Mouse (Mus musculus) retina, postnatal 7 days (tissue): ENCODE data around the gene Cmya5.
"Not testable (repeated sequence)": the region's sequence is repeated elsewhere in the genome, so short reads cannot be mapped to it uniquely, and the experiment has no call there.

Experiments used
- DNase-seq: peaks from one replicate; pipeline ENCODE4 v3.0.0-alpha.2; 2012; ENCODE audit warnings: low read depth, low spot score

The Cmya5 gene

DNA sequence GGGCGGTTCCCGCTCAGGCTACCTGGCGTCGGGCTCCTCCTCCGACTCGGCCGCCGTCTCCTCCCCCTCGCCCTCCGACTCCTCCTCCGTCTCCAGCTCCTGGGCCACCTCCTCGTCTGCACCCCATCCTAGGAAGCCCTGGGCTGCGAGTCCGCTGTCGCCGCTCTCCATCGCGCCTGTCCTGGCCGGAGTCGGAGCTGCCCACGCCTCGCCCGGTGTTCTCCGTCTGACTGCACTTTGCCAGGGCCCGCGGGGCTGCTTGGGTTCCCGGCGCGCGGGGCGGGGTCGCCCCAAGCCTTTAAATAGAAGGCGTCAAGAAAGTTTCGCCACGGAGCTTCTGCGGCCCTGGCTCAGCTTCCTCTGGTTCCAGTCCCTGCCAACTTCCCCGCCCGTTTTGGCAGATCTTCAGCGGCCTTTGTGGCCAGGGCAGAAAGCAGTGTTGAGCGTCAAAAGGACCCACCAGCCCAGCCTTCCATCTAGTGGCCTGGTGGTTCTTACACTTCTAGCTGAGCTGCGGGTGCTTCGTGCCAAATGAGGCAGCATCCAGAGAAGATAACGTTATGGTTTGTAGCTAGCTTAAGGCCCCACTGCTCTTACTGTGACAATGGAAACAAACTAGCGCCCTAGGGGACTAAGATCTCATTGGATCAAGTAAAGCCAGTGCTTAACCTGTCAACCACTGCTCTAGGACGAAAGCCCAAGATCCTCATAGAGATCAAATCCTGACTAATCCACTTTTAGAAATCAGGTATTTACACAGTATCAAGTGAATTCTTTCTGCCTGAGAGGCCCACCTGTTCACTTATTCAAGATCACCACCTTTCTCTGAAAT is at the start of gene Cmya5:
TSS of gene Cmya5 (minus strand) at position 389 of the 832 bp plus-strand sequence.
- peak; percentile 38 for DNase-seq

DNA sequence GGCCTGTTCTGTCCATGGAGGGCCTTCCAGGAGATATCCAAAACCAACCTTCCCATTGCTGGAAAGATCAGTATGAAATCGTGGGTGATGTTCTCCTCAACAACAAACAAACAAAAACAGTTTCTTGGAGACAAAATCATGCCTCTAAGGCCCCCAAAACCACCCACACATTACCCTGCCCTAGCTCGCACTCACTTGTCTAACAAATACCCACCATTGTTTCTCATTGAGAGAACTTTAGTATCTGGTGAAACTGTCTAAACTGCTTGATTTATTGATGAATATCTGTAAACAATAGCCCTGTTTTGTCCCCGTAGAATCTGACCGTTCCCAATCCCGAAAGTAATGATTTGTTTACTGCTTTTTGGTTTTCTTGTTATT is 48.1 kb upstream of the Cmya5 start:
- DNase-seq = no peak

DNA sequence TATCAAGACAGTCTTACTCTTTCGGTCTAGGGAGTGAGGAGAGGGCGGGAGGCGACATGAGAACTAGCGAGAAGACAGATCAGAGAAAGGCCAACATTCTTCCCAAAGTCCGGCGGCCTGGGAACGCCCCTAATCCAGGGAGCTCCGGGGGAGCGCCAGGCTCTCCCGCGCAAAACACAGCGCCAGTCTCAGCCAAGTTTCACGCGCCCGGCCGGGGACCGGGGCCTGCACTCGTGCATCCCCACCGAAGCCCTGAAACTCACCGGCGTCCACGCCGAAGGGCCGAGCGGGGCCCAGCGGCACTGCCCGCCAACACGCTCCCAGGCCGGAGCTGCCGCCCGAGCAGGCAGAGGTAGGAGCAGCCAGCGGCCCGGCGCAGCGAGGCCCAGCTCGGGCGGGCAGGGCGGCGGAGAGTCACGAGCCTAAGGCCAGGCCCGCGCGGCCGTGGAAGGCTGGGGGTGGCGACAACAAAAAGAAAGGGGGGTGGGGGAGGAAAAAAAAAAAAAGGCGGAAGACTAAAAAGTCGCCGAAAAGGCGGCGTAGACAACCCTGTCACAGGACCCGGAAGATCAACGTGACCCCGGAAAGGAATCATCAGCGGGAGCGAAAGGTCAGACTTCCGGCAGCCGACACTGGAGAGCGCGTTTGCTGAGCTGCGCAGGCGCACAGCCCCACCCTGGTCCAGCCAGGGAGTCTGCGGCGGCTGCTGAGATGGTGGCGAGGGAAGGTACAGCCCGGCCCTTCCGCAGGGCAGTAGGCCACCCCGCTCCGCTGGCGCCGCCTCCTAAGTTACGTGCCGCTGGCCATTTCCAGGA is 47.5 kb upstream of the Cmya5 start, which contains the start of gene Tent2:
TSS of gene Tent2 (minus strand) at position 555 of the 815 bp plus-strand sequence.
- peak; percentile 91 for DNase-seq

DNA sequence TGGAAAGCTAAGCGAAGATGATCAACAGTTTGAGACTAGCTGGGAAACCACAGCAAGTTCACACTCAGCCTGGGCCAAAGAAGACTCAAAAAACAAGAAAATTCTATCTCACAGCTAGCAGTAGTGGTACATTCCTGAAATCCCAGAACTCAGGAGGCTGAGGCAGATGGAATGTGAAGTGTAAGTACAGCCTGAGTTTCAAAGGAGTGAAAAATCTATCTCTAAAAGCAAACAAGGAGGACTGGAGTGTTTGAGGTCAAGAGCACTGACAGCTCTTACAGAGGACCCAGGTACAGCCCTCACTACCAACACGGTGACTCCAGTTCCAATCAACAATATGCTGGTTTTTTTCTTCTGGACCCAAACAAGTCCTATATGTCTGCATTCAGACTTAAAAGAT is 44.9 kb upstream of the Cmya5 start:
- DNase-seq = no peak

DNA sequence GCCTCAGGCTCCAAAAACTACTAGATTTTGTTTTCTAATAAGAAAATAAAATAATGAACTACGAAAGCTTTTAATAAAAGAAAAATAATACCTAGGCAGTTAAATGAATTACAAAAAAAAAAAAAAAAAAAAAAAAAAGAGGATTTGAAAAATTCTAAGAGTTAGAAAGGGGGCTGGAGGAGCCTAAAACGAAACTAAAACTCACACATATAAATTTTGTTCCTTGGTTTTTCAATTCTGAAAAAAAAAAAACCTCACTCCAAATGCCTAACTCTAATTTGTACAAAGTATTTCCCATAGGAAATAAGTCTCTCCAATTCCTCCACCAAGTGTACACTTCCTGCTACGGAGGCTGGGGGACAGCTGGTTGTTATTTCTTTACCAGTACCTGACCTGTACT is 44.2 kb upstream of the Cmya5 start:
- DNase-seq = no peak

DNA sequence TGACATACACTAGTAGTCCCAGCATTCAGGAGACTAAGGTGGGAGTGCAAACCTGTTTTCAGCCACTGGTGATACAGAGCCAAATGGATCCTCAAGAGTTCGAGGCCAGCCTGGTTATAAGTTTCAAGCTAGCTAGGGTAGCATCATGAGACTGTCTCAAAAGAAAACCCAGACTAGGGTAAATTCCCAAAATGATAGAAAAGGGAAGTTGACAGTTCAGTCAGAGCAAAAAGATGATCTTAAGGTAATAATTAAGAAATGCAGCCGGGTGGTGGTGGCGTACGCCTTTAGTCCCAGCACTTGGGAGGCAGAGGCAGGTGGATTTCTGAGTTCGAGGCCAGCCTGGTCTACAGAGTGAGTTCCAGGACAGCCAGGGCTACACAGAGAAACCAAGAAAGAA is 43.3 kb upstream of the Cmya5 start:
- DNase-seq = not testable (repeated sequence)

DNA sequence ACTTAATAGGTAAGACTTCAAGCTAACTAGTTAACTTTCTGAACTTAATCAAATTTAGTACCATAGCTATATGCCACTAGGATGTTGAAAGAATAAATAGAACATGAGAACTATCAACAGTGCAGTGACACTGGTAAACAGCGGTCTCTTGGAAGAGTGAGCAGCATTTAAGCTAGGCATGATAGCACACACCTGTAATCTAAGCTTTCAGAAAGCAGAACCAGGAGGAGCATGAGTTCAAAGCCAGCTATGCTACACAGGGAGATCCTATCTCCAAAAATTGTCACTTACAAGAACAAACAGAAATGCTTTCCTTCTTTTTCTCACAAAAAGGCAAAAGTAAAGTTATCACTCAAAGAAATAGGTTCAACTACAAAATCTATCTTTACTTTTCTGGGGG is 35.8 kb upstream of the Cmya5 start:
- no peak for DNase-seq

DNA sequence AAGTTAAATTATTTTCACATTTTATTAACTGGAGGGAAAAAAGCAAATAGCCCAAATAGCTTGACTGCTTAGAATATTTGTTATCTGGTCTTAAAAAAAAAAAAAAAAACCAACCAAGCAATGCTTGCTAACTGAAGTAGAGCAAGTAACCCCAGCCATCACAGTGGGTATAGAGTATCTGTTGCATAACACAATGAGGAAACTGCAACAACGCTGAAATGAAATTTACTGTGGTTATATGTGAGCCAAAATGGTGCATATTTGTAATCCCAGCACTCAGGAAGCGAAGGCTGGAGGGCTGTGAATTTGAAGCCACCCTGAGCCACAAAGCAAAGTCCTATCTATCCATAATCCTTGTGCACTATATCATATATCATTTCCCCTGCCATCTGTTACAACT is 35.0 kb upstream of the Cmya5 start:
- no peak for DNase-seq

DNA sequence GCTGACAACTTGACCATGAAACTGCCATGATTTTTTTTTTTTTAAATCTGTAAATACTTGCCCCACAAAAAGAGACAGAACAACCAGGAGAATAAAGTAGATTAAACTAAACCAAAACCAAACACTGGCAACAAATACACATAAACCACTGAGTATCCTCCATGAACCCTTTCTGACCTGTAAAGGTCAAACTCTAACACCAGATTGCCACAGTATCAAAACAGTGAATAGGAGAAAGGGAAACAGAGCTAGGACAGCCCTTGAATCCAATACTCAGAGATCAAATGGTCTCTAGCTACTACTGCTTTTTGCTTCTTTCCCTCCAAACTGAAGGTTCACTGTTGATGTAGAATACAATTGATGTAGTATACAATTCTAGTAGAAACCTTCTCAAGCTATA is 33.0 kb upstream of the Cmya5 start:
- DNase-seq = no peak

DNA sequence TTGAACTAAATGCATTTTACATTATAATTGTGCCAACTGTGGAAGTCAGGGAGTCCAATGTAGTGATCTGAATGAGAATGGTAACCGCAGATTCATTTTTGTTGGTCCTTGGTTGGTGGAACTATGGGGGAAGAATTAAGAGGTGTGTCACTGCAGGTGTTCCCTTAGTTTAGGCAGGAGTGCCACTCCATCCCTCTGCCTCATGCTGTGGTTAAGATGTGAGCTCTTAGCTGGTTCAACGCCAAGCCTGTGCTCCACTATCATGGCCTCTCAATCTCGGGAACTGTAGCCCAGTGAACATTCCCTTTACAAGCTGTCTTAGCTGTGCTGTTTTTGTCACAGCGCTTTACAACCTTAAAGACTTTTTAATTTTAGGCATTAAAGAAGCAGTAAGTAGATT is 18.8 kb upstream of the Cmya5 start:
- no peak for DNase-seq

DNA sequence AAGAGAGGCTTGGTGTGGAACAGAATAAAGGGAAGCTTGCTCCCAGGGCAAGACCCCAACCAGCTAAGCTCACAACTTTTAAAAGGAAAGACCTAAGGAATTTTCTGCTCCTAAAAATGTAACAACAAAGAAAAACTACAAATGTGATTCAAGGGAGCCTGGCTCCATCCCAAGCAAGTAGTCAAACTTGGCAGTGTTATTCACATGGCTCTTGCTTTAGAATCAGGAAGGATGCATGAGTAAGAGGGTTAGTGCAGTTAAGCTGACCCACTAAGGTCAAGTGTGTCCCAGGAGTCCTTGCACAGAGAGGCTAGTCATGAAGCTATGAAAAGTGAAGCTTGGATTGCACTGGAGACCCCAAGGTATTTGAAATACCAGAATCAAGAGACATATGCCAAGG is 17.9 kb upstream of the Cmya5 start:
- no peak for DNase-seq

DNA sequence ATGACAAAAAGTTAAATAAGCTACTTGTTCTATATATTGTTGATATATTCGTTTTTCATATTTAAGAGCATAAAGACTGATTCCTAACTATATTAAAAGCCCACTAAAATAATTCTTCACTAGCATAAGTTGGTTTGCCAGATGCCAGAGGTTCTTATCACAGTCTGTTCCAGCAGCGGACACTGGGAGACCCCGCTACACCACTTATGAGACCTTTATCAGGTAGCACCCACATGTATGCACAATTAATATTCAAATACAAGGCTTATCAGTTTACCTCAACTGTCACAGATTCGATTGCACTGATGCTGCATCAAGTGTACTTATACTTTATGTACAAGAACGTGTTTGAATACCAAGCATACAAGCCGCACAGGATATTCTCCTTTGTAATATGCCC is 13.7 kb upstream of the Cmya5 start:
- DNase-seq = no peak

DNA sequence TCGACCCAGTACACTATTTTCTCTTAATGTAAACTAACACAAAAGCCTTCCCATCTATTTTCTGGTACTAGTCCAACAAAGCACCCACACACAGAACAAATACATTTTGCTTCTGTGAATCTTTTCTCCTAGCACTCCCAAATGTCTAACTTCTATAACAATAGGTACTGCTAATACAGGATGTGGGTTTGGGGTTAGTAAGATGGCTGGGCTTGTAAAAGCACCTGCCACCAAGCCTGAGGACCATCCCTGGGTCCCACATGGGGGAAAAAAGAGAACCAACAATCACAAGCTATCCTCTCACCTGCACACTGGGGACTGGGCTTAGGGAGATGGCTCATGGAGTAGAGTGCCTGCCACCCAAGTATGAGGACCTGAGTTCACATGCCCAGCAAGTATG is 8.8 kb upstream of the Cmya5 start:
- no peak for DNase-seq

DNA sequence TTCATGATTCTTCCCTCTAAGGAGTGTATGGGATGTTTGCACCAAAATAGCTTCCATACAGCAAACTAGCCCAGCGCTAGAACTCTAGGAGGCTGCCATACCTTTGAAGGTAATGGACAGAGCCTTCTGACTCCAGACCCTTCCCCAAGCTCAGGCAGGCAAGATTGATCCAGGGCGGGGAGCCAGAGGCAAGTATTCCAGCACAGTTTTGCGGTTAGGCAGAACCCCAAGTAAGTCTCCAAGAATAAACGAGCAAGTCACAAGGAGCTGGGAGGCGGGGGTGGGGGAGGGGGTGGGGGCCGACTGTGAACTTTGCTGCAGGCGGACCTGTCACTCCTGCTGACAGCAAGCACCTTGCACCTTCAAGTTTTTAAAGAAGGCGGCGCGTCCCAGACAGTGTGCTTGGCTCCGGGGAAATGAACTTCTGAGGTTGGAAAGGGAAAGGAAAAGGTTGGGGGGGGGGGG is 673 bp downstream of the Cmya5 start:
- no peak for DNase-seq

DNA sequence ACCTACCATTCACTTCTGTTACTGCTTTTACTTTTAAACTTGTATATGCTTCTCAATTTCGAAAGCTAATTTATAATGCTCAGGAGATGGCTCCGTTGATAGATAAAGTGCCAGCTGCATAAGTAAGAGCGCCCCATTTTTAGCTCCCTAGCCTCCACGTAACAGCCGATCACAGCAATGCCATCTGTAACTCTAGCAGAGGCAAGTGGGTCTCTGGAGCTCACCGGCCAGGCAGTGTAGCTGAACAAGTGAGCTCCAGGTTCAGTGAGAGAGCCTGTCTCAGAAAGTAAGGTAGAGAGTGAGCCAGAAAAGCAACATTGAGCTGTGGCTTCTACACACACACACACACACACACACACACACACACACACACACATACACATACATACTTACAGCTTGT is 3.3 kb downstream of the Cmya5 start:
- no peak for DNase-seq

DNA sequence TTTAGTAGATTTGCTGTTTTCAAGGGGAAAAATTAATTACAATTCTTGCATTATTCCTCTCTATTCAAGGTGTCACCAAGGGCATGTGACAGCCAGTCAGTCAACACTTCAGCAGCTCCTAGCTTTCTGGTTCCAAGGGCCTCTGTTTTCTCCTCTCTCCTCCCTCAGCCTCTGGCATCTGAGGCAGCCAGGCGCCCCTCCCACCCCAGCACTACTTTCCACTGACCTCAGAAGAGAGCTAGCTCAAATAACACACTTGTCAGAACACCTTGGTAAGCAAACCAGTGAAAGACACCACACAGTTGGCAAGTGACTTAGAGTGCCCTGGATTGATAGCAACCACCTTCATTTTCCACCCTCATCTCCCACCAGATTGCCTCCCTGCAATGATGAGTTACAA is 6.5 kb downstream of the Cmya5 start:
- DNase-seq = no peak

DNA sequence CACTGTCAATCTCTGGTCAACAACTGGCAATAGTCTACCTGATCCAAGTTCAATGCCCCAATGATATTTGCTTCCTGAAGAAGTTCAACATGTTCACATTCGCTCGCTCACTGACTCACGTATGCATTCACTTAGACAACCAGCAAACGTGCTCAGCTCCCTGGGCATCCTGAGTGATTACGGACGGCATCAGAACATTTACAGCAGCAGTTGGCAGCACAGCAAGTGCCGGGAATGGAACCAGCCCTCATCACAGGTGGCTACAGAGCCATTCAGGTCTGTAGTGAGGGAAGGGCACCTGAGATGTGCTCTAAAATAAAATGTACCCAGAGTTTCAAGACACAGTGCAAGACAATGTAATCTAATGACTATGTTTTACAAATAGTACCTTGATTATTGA is 7.4 kb downstream of the Cmya5 start:
- no peak for DNase-seq

DNA sequence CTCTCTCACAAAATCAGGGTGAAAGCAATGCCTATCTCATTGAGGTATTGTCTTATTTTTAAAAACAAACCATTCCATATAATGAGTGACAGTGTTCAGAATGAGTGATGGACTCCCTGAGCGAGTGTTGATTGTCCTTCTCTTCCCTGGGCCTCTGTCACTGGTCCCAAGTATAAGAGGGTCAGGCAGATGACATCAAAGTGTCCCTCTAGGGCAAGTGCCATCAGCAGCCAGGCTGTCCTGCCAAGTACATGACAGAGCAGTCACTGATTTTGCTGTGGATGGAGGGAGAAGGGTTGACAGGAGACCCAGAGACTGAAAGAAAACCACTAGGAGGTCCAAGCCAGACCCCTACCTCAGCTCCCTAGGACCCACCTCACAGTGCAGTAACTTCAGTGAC is 8.3 kb downstream of the Cmya5 start:
- DNase-seq = no peak

DNA sequence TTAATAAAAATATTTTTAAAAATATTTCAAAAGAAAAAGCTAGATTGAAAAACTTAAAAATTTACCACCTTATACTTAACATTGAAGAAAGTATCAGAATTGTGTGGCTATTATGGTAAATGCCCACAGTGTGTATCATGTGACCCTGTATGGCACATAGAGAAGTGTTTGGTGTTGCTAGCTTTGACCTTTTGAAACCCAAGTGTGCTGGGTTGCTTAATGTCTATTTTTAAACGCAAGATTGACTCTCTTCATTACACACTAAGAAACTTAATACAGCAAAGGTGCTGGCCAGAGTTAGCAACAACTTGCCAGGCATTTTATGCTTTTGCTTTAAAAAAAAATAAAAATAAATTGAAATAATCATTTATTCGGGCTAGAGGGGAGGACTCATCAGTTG is 9.0 kb downstream of the Cmya5 start:
- DNase-seq = no peak

DNA sequence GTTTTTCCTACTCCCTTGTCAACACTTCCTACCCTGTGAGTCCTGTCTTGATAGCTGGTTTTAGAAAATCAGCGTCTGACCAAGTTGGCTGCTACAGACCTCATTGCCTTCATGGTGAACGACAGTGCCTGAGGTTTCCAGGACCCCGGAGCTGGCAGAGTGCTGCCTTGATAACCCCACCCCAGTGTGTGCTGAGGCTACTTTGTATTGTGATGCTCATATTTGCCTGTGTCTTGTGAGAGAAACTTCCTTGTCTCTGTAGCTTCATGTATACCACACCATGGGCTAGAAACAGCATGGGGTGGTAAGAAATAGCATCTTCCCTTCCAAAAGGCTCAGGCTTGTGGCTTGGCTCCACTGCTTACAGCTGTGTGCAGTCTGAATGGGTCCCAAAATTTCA is 13.8 kb downstream of the Cmya5 start:
- no peak for DNase-seq

DNA sequence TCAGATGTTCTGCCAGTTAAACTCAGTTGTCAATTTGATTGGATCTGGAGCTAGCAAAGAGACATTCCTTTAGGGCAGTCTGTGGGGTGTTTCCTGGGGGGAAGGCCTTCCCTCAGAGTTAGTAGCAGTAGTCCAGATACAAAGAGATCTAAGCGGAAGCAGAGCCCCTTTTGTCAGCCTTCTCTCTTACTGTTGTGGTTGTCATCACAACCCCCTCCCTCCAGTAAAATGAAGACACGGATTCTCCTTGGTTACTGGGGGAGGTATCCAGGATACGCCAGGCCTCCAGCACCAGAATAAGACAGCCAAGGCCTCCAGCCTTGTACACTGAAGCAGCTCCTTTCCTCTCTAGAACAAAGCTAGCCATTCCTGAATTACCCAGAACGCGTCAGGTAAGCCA is 15.6 kb downstream of the Cmya5 start:
- DNase-seq = no peak

DNA sequence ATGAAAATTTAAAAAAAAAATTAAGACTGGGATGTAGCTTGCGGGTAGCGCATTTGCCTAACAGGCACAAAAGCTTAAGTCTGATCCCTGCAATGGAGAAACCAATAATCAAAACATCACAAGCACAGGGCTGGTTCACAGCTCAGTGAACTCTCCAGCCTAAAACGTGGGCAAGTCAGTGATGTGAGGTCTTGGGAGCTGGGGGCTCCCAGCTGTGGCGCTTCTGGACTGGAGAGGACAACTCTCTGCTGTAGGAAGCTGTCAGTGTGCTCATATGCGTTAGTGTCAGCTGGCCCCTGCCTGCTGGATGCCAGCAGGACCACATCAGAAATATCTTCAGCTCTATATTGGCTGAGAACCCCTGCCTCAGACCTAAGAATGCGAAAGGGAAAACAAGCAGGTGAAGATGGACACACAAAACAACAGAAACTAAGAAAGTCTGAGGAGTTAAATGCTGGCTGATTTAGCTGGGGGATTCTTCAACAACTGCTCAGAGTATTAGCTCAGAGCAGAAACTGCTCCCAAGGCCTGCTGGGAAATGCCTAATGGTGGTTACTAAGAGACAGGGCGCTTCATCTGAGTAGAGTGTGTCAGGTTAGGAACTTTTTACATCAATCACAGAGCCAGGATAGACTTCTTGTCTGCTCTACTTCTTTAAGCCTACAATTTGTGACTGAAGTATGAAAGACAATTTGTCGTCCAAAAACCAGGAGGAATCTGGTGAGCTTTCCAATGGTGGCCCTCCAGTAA is 16.2 kb downstream of the Cmya5 start:
- no peak for DNase-seq
